Mouse (Mus musculus): ENCODE measurements around the gene Pxylp1. TPM values are rescaled to one million over a fixed set of nuclear protein-coding genes. Genes with fewer than 3 reads are reported as not detected.

Gene Pxylp1
- total RNA-seq, 1 experiment: 3.6 TPM

DNA sequence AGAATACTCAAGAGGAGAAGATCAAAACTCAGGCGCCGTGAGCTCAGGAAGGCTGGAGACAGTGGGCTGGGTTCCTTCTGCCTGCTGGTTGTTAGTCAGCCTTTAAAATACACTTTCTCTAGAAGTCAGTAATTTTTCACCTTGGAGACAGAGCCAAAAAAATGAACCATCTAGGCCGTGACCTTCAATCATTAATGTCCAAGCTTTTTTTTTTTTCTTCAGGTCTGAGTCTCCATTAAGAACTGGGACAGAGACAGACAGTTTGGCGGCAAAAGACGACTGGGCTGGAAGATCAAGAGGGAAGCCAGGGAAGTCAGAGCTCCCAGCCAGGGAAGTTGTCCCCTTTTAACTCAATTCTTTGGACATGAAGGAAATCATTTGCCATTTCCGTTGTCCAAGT, 10.6 kb downstream of the Pxylp1 start:
- no peak for DNase-seq (ENCODE audit: low read depth, low spot score)
- Histone ChIP-seq H3K9ac (ENCODE audit: insufficient read depth, low read depth, low read length, poor library complexity, severe bottlenecking) (no peak overlapping the region), H3K27ac (ENCODE audit: insufficient read depth, low read depth, low read length, poor library complexity, severe bottlenecking) (no peak overlapping the region), H3K9me3 (ENCODE audit: control insufficient read depth, insufficient read depth, low read depth, low read length) (no peaks in the 10 kb centered on the region; the same call in 1 of the 2 replicates), H3K36me3 (ENCODE audit: control insufficient read depth, insufficient read depth, low read length, poor library complexity, severe bottlenecking) (no peaks in the 10 kb centered on the region), H3K4me3 (ENCODE audit: insufficient read depth in 1 of 2, low read depth in 1 of 2, low read length in 2 of 2, poor library complexity in 1 of 2, severe bottlenecking in 1 of 2) (no peak overlapping the region), H3K4me1 (ENCODE audit: control insufficient read depth in 2 of 2, insufficient read depth in 2 of 2, low read length in 2 of 2, poor library complexity in 1 of 2) (no peaks in the 10 kb centered on the region)
- in situ Hi-C loops (cut with MboI; ENCODE audit: low sequenced_read_pairs in 2 of 2, unreplicated experiment in 2 of 2): no loop called here
- no peak for TF ChIP-seq MAFK (IDR thresholded peaks at IDR 0.05; ENCODE audit: insufficient read depth, low read depth, low read length)
- TF ChIP-seq HCFC1 (IDR thresholded peaks at IDR 0.05; ENCODE audit: borderline replicate concordance, insufficient read depth, low read length): no peak
- TF ChIP-seq ZNF384 (IDR thresholded peaks at IDR 0.05; ENCODE audit: low read depth, low read length): no peak
- TF ChIP-seq CHD2 (IDR thresholded peaks at IDR 0.05; ENCODE audit: low read depth, low read length): no peak
- TF ChIP-seq ZC3H11A (IDR thresholded peaks at IDR 0.05; ENCODE audit: borderline replicate concordance, low read depth, low read length): no peak

DNA sequence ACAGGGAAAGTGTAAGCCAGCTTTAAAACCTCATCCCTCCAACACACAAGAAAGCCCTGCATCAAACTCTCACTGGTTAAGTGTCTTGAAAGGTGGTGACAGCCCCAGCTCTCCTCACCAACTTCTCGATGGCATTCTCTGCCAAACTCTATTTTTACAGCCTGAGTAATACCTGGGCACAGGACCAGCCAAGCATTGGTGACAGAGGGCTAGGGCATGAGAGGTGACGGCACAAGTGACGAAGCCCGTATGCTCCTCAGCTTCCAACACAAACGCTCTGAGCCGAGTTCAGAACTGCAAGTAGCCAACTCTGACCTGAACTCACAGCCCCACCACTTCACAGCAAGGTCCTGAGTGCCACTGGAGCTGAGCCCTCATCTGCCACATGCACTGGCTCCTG, 13.4 kb downstream of the Pxylp1 start:
- Histone ChIP-seq H3K36me3 (ENCODE audit: control insufficient read depth, insufficient read depth, low read length, poor library complexity, severe bottlenecking) (no peaks in the 10 kb centered on the region), H3K4me1 (ENCODE audit: control insufficient read depth in 2 of 2, insufficient read depth in 2 of 2, low read length in 2 of 2, poor library complexity in 1 of 2) (no peaks in the 10 kb centered on the region), H3K9me3 (ENCODE audit: control insufficient read depth, insufficient read depth, low read depth, low read length) (no peaks in the 10 kb centered on the region; the same call in 1 of the 2 replicates), H3K9ac (ENCODE audit: insufficient read depth, low read depth, low read length, poor library complexity, severe bottlenecking) (no peak overlapping the region), H3K27ac (ENCODE audit: insufficient read depth, low read depth, low read length, poor library complexity, severe bottlenecking) (no peak overlapping the region), H3K4me3 (ENCODE audit: insufficient read depth in 1 of 2, low read depth in 1 of 2, low read length in 2 of 2, poor library complexity in 1 of 2, severe bottlenecking in 1 of 2) (no peak overlapping the region)
- no peak for TF ChIP-seq ZNF384 (IDR thresholded peaks at IDR 0.05; ENCODE audit: low read depth, low read length)
- no peak for TF ChIP-seq CHD2 (IDR thresholded peaks at IDR 0.05; ENCODE audit: low read depth, low read length)
- no peak for TF ChIP-seq MAFK (IDR thresholded peaks at IDR 0.05; ENCODE audit: insufficient read depth, low read depth, low read length)
- no peak for TF ChIP-seq ZC3H11A (IDR thresholded peaks at IDR 0.05; ENCODE audit: borderline replicate concordance, low read depth, low read length)
- no peak for TF ChIP-seq HCFC1 (IDR thresholded peaks at IDR 0.05; ENCODE audit: borderline replicate concordance, insufficient read depth, low read length)
- no peak for DNase-seq (ENCODE audit: low read depth, low spot score)
- in situ Hi-C loops (cut with MboI; ENCODE audit: low sequenced_read_pairs in 2 of 2, unreplicated experiment in 2 of 2): no loop called here

DNA sequence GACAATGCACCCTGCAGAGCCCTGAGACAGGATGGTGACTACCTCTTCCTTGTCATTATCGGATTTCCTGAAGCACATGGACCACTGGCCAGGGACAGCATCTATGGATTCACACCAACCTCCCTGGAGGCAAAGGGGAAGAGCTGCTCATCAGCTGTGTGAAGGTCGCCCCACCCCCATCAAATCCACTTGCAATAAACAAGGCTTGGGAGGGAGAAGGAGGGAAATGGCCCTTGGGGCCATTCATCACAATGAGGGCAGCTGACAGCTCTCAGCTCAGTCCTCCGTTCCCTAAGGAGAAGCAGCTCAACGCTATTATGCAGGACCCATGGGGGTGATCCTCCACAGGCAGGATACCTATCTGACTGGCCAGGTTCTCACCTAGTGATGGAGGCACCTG, 14.0 kb downstream of the Pxylp1 start:
- DNase-seq (ENCODE audit: low read depth, low spot score): no peak
- Histone ChIP-seq H3K27ac (ENCODE audit: insufficient read depth, low read depth, low read length, poor library complexity, severe bottlenecking) (no peak overlapping the region), H3K36me3 (ENCODE audit: control insufficient read depth, insufficient read depth, low read length, poor library complexity, severe bottlenecking) (no peaks in the 10 kb centered on the region), H3K4me3 (ENCODE audit: insufficient read depth in 1 of 2, low read depth in 1 of 2, low read length in 2 of 2, poor library complexity in 1 of 2, severe bottlenecking in 1 of 2) (no peak overlapping the region), H3K9me3 (ENCODE audit: control insufficient read depth, insufficient read depth, low read depth, low read length) (no peaks in the 10 kb centered on the region; the same call in 1 of the 2 replicates), H3K9ac (ENCODE audit: insufficient read depth, low read depth, low read length, poor library complexity, severe bottlenecking) (no peak overlapping the region), H3K4me1 (ENCODE audit: control insufficient read depth in 2 of 2, insufficient read depth in 2 of 2, low read length in 2 of 2, poor library complexity in 1 of 2) (no peaks in the 10 kb centered on the region)
- TF ChIP-seq HCFC1 (IDR thresholded peaks at IDR 0.05; ENCODE audit: borderline replicate concordance, insufficient read depth, low read length): no peak
- TF ChIP-seq MAFK (IDR thresholded peaks at IDR 0.05; ENCODE audit: insufficient read depth, low read depth, low read length): no peak
- TF ChIP-seq ZNF384 (IDR thresholded peaks at IDR 0.05; ENCODE audit: low read depth, low read length): no peak
- TF ChIP-seq CHD2 (IDR thresholded peaks at IDR 0.05; ENCODE audit: low read depth, low read length): no peak
- TF ChIP-seq ZC3H11A (IDR thresholded peaks at IDR 0.05; ENCODE audit: borderline replicate concordance, low read depth, low read length): no peak
- in situ Hi-C loops (cut with MboI; ENCODE audit: low sequenced_read_pairs in 2 of 2, unreplicated experiment in 2 of 2): no loop called here

DNA sequence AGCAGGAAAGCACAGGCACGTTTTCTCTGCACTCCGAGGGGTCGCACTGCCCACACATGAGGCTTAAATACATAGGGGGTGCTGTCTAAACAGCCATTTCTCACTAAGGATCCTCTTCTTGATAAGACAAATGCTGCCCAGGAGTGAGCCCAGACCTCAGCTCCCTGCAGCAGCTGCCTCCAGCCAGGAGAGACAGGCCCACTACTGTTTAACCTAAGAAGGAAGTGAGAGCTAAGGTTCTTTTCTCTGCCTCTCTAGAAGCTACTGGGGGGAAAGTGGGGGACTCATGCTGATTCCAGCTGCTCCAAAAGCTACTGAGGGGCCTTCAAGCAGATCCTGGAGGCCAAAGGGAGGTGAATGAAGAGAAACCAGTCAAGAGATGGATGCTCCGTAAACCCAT, 16.8 kb downstream of the Pxylp1 start:
- H3K4me3 ChIP-seq (ENCODE audit: insufficient read depth in 1 of 2, low read depth in 1 of 2, low read length in 2 of 2, poor library complexity in 1 of 2, severe bottlenecking in 1 of 2): no peak overlapping the region
- H3K9ac ChIP-seq (ENCODE audit: insufficient read depth, low read depth, low read length, poor library complexity, severe bottlenecking): no peak overlapping the region
- peaks cover 0 to 2% of the 10 kb centered on the region in 2 experiments; a peak in 1 of 4 replicates for H3K4me1 ChIP-seq (ENCODE audit: control insufficient read depth in 2 of 2, insufficient read depth in 2 of 2, low read length in 2 of 2, poor library complexity in 1 of 2)
- no peaks in the 10 kb centered on the region; the same call in 1 of the 2 replicates for H3K9me3 ChIP-seq (ENCODE audit: control insufficient read depth, insufficient read depth, low read depth, low read length)
- in situ Hi-C loops (cut with MboI; ENCODE audit: low sequenced_read_pairs in 2 of 2, unreplicated experiment in 2 of 2): no loop called here
- TF ChIP-seq MAFK (IDR thresholded peaks at IDR 0.05; ENCODE audit: insufficient read depth, low read depth, low read length): no peak
- H3K36me3 ChIP-seq (ENCODE audit: control insufficient read depth, insufficient read depth, low read length, poor library complexity, severe bottlenecking): no peaks in the 10 kb centered on the region
- no peak overlapping the region for H3K27ac ChIP-seq (ENCODE audit: insufficient read depth, low read depth, low read length, poor library complexity, severe bottlenecking)
- DNase-seq (ENCODE audit: low read depth, low spot score): no peak

DNA sequence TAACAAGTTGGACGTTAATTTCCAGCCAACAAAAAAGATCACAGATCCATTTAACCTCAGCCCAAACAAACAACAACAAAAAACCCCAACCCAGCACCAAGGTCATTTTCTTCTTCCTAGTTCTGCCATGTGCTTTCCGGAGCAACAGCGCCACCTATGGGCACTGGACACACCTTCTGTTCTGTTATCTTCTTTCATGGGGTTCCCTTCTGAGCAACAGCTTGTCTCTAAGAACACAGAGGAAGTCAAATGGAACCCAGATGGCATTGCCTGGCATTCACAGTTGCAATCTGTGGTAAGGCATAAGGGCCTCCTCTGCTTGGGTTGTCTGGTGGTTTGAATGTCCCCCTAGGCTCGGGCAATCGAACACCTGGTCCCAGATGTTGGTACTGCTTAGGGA, 19.4 kb downstream of the Pxylp1 start:
- no peak overlapping the region for H3K4me3 ChIP-seq (ENCODE audit: insufficient read depth in 1 of 2, low read depth in 1 of 2, low read length in 2 of 2, poor library complexity in 1 of 2, severe bottlenecking in 1 of 2)
- H3K36me3 ChIP-seq (ENCODE audit: control insufficient read depth, insufficient read depth, low read length, poor library complexity, severe bottlenecking): no peaks in the 10 kb centered on the region
- H3K4me1 ChIP-seq (ENCODE audit: control insufficient read depth in 2 of 2, insufficient read depth in 2 of 2, low read length in 2 of 2, poor library complexity in 1 of 2): peaks cover 0 to 5% of the 10 kb centered on the region in 2 experiments; a peak in 2 of 4 replicates
- DNase-seq (ENCODE audit: low read depth, low spot score): peak; percentile 62
- in situ Hi-C loops (cut with MboI; ENCODE audit: low sequenced_read_pairs in 2 of 2, unreplicated experiment in 2 of 2): no loop called here
- no peak overlapping the region for H3K27ac ChIP-seq (ENCODE audit: insufficient read depth, low read depth, low read length, poor library complexity, severe bottlenecking)
- H3K9ac ChIP-seq (ENCODE audit: insufficient read depth, low read depth, low read length, poor library complexity, severe bottlenecking): no peak overlapping the region
- no peaks in the 10 kb centered on the region; the same call in 1 of the 2 replicates for H3K9me3 ChIP-seq (ENCODE audit: control insufficient read depth, insufficient read depth, low read depth, low read length)
- TF ChIP-seq CHD2 (IDR thresholded peaks at IDR 0.05; ENCODE audit: low read depth, low read length) (no peak), HCFC1 (IDR thresholded peaks at IDR 0.05; ENCODE audit: borderline replicate concordance, insufficient read depth, low read length) (no peak), ZNF384 (IDR thresholded peaks at IDR 0.05; ENCODE audit: low read depth, low read length) (no peak), MAFK (IDR thresholded peaks at IDR 0.05; ENCODE audit: insufficient read depth, low read depth, low read length) (no peak), ZC3H11A (IDR thresholded peaks at IDR 0.05; ENCODE audit: borderline replicate concordance, low read depth, low read length) (no peak)

Data from ES-E14 (cell line).